Mouse (Mus musculus) inflammation-experienced regulatory T-cells, adult 6 months (primary cell): ENCODE measurements around the gene Laptm4a. TPM values are rescaled to one million over a fixed set of nuclear protein-coding genes. Genes with fewer than 3 reads are reported as not detected.
"Not testable (repeated sequence)": the region's sequence is repeated elsewhere in the genome, so short reads cannot be mapped to it uniquely, and the experiment has no call there.

ENCODE experiments used
- ATAC-seq: one replicate; pipeline ENCODE4 v1.8.0; 2017
- polyA plus RNA-seq, 3 experiments: library from polyadenylated mRNA; unstranded; fragments of 100-300 nt; shearing (Covaris generic); gene quantifications; one replicate each; pipeline ENCODE4 v1.2.1; 2017

The Laptm4a gene
- polyA plus RNA-seq, 3 experiments from 2014 or later, result 117 to 185 (median 137) TPM

DNA sequence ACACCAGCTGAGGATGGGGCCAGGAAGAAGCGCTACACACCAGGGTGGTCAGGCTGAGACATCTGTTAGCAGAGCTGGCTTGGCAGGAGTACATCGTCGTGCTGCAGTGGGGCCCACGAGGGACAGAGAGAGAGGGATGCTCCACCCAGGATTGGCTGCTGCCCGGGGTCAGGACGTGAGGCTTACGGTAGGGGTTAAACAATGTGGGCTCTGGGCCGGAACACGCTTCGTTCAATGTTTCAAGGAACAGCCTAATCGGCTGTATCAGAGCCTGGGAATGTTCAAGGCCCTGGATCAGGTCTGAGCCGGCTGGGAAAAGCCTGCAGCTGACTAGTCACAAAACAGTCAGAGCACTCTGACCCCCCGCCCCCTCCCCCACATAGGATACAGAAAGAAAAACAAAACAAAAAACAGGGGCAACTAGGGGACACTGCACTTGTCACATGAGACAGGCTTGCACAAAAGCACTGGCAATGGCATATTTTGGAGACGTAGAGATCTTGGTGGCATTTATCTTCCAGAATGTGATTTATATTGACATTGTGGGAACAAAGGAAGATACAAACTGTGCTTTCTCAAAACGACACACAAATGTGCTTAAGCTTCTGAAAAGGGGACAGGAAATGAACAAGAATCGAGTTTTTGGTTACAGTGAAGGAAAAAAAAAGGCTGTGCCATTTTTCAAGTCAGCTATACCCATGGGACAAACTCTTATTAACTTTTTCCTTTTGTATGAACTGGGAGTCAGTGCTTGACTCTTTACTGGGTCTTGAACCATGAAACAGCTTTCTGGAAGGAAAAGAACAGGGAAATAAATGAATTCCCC lies 8.4 kb upstream of the Laptm4a start:
- ATAC-seq, result no peak

DNA sequence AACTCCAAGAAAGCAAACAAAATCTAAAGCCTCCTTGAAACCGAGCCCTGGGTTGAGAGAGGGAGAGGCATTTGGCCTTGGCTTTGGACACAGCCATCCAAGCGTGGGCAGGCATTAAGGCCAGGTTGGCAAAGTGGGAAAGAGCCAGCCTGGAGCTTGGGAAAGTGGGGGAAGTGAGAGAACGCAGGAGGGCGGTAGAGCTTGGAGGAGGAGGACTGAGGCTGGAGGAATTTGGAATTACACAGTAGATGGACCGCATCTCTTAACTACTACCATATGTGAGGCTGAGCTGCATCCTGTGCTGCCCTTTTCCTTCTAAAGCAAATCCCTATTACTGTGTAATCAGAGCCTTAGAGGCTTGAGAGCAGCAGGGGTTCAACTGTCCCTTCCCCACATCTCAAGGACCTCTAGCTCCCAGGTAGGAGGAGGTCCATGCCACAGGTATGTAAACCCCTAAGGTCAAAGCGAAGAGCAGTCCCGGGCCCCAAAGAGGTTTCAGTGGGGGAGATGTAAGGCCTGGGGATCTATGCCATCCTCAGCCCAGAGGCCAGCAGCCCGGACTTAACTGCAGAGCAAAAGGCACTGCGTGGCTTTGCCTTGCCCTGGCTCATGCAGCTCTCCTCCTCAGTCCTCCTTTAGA lies 7.6 kb upstream of the Laptm4a start:
- no peak for ATAC-seq

DNA sequence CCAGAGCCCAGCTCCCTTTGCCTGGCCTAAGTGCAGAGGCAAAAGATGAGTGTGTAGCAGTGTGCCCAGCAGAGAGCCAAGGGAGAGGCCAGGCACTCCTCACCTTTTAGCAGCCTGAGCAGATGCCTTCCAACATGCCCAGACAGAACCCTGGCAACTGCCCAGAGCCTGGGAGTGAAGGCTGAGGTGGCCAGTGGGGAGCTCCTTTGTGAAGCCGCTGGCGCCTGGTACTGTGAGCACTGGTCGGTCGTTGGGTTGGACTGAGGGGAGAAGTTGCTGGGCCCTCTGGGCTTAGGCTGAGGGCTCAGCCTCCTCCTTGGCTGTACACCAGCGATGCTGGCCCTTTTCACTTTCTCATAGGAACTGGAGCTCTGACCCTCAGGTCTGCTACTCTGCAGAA lies 5.1 kb upstream of the Laptm4a start:
- no peak for ATAC-seq

DNA sequence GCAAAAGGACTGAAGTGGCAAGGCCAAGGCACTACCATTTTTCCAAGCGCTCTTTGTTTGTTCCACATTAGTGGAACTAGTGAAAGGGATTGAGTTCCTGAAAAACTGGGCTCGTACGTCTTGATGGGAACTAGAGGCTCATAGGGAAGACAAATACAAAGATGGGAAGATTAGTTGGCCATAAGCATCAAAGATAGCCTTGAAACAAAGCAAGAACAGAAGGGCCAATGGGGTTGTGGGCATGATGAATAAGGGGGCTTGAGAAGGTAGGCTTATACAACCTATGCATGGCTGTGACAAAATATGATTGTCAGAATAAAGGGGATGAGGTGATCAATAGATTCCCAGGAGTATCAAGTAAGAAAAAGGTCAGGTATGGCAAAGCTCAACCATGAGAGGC lies 2.2 kb upstream of the Laptm4a start:
- ATAC-seq, result no peak

DNA sequence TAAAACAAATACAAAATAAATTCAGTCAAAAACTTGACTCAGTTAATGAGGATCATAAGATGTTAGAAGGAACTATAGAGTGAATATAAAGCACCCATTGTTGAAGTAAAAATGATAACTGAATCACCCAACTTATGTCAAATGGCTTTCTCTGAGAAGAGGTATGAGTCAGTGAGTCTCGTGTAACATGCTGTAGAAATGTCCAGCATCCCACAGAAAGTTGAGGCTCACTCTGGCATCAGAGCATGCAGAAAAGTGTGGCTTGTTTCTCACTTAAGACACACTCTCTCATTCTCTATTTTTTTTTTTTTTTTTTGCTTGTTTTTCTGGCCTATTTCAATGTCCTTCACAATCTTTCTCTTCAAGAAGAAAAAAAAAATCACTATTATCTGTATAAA lies 469 bp upstream of the Laptm4a start:
- ATAC-seq, result no peak

DNA sequence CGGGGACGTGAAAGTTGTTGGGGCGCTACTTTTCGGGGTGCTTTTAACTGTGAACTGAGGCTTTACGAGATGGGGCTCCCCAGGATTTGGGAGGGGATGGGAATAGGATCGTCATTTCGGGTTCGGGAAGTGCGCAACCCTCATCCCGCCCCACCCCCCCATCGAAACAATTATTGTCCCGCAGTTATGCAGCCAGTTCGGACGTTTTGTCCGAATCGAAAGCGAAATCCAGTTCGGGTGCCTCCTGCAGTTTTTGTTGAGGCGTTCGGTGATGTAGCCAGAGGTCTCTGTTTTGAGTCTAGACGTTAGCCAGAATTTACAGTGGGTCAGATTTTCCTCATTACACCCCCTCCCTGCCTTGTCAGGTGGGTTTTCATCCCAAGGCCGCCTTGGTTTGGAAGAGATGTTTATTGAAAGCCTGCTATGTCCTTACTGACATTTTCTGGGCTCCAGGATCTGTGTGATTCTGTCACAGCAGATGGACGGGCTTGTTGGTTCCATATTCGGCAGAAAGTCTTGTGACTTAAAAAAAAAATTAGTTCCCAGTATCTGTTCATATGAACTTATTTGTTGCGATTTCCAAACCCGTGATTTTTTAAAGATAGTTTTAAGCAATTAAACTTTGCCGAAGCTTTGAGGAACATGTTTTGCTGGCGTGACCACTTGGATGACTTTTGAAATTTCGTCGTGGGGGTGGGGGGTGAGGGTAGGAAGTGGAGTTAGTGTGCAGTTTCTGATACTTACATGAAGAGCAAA lies 1.1 kb downstream of the Laptm4a start:
- no peak for ATAC-seq

DNA sequence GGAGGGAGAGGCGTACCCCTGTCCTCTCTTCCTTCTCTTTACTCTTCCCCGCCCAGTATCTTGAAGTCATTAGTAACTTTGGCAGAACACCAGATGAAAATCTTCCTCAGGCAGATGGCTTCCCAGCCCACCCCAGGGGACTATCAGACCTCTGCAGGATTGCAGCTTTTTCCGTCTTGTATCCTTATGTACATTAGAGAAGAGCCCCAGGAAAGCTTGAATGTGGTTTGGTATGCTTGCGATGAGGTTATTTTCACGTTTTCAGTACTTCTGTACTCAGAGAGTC lies 1.6 kb downstream of the Laptm4a start:
- ATAC-seq, result no peak

DNA sequence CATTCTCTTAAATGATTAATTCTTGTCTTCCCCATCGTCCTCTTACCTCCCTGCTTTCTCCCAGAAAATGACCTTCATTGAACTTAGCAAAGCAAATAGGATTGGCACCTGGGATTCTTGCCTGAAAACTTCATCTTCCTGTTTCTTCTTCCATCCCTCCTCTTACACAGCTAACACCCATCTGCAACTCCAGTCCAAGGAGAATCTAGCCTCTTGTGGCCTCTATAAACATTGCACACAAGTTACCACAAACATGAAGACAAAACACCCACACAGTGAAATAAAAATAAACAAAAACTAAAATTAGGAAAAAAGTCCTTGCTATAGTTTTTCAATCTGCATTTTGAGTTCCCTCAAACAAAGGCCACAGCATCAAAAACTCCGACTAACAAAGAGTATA lies 2.1 kb downstream of the Laptm4a start:
- ATAC-seq, result no peak

DNA sequence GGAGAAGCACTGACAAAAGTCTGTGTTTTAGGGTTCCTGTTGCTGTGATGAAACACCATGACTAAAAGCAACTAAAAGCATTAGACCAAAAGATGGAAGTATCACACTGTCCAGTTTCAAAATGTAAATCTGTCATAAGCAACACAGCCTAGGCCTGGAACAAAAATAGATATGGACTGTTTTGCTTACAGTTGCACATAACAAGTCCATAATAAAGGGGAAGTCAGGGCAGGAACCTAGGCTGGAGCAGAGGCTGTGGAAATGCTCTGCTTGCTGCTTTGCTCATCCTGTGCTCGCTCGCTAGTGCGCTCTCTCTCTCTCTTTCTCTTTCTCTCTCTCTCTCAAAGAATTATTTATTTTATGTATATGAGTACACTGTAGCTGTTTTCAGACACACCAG lies 6.2 kb downstream of the Laptm4a start:
- no peak for ATAC-seq

DNA sequence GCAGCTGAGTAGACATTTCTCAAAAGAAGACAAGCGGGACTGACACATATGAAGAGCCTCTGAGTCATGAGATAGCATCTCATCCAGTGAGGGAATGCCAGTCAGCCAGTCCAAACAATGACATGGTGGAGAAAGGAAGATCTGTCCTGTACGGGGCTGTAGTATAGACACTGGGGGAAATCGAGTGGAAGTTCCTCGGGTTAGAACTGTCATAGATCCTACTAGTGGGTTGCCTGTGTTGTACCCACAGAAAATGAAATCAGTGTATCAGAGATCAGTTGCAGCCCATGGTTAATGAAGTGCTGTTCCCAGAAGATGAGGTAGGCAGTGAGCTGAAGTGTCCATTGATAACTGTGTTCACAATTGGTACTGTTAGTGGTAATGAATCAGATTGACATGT lies 7.3 kb downstream of the Laptm4a start:
- ATAC-seq, result no peak

DNA sequence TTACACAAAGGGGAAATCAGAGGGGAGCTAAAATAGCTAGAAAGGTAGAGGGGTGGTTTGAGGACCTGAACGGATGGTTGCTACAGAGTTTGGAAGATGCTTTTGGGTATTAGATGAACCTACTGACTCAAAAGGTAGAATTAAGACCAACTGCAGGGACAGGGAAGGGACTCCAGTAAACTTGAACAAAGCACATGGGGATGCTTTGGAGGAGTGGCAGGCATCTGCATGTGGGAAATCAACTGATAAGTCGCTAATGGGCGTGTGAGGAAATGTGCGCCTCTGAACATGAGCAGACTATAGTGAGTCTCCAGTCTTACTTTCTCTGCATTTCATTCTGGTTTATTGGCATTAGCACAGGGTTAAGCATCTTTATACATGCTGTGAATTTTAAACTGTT lies 9.6 kb downstream of the Laptm4a start:
- ATAC-seq, result no peak

DNA sequence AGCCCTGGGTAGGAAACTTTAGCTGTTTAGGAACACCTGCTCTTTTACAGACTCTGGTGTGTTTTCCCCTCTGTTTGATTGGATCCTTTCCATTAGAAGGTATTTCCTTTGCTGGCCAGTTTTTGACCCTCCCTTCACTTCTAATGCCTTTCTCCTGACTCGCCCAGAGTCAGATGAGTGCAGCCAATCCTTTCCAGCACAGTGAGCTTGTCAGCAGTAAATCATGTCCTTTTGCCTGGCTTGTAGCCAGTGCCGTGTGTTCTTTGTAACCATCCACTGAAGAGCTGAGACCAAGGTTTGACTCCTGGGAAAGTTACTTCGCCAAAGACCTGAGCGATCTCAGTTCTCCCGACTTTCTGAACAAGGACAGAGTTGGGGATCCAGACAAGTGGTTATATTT lies 13.9 kb downstream of the Laptm4a start:
- ATAC-seq, result no peak

DNA sequence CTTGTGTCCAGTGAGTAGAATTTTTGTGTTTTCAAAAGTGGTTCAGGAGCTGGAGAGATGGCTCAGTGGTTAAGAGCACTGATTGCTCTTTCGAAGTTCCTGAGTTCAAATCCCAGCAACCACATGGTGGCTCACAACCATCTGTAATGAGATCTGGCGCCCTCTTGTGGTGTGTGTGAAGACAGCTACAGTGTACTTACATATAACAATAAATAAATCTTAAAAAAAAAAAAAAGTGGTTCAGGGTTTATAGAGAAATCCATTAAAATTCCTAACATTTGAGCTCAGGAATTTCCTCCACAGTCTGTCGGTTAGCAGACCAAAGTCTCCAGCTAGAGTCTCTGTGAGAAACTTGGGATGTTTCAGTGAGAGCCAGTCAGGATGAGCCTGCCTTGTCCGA lies 14.7 kb downstream of the Laptm4a start:
- ATAC-seq, result not testable (repeated sequence)

DNA sequence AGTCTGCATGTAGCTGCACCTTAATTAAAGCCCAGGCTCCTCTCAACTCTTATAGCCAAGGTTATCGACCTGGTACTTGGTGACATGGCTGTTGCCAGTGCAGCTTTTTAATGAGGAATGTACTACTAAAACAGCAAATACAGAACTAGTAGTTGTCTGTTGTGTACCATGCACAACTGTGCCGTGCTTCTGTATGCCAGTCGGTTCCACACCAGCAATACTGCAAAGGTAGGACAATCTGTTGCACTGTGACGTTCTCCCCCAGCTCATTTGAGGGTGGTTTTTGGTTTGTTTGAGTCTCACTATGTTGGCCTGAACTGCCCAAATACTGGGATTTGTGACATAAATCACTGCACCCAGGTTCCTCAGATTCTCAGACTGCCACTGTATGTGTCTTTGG lies 18.0 kb downstream of the Laptm4a start:
- no peak for ATAC-seq

DNA sequence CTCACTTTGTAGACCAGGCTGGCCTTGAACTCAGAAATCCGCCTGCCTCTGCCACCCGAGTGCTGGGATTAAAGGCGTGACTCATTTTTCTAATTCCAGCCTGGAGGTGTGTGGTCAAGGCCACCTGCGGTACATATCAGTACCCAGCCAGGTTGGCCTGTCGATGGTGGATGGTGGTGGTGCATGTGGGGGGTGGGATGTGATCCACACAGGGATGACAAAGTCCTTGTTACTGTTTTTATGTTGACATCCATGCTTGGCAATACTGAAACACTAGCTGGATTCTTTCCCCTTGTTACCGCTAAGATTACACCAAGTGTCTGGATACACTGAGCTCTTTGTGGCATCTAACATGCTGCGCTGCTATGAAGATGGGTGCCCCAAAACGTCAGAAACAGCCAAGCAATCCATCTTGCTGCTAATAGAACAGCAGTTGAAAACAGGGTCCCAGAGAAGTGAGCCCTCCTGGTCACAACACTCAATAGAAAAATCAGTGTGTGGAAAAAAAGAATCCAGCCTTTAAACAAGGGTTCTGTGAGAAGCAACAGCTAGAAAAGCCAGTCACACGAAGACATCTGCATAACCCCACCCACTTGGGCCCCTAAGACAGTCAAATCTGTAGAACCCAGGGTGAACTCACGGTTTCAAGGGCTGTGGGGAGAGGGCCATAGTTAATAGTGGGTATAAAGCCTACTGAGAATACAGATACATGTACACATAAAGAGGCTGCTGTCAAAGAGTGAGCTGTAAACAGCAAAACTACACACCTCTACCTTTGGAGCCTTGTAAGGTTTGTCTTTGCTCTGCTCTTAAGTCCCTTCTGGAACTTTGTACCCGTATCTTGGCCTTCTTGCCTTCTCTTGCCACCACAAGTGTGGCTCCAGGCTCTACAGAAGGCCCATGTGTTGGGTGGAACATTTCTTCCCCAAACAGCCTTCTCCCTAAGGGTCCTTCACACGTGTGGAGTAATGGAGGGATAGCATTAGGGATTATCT lies 18.8 kb downstream of the Laptm4a start:
- no peak for ATAC-seq

DNA sequence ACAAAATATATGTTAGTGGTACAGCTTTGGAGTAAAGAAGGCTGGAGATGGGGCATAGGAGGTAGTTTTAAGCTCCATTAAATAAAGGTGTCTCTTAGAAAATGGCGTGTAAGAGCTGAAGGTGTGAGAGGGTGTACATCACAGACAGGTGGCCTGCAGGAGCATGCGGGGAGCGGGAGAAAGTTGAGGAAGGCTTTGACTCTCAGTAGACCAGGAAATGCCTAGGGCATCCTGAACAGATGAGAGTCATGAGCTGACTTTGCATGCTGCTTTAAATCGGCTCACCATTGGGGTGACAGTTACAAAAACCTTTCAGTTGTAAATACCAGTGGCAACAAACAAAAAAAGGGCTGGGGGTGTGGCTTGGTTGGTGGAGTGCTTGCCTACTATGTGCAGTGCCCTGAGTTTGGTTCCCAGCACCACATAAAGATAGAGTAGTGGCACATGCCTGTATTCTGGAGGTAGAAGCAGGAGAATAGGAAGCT lies 19.7 kb downstream of the Laptm4a start:
- ATAC-seq, result no peak

DNA sequence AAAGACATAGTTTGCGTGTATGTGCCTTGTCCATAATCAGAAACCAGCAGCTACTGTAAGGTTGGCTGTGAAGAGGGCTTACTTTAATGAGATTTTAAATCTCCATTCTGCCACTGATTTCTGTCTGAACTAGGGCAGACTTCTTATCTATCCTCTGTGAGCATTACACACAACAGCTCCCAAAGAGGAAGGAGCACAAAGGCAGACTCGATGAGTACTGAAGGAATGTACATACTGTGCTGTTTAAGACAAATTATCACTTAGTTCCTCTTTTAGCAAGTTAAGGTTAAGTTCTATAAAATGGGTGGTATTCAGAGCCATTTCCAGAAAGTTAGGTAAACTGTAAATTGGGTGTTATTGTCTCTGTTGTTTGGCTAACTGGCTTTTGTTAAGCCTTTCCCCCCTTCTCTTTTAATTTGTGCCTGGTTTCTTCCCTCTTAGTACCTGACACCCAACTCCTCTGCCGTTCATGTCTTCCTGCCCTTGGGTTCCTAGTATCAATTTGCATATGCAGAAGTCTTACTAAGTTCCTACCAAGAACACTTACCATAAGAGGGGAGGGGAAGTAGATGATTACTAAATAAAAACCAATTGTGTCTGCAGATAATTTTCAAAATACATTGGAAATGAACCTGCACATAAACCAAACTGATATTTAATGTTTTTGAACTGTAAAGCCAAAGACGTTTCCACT lies 20.4 kb downstream of the Laptm4a start:
- peak; percentile 75 for ATAC-seq

DNA sequence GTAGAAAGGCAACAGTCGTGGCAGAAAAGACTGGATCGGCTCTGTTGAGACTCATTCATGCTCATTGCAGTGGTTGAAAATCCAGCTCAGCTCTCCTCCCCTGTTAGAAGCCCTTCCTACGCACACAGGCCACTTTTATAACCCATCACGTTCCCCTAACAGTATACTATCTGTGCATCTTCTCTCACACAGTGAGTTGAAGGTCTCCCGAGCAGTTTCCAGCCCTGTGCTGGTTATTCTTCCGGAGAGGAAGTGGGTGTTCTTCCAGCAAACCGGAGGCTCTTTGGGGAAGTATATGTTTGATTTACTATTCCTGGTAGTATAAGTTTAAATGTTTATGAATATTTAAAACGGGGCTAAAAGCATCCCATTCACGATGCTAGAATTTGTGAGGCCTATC lies 25.7 kb downstream of the Laptm4a start:
- ATAC-seq, result no peak

DNA sequence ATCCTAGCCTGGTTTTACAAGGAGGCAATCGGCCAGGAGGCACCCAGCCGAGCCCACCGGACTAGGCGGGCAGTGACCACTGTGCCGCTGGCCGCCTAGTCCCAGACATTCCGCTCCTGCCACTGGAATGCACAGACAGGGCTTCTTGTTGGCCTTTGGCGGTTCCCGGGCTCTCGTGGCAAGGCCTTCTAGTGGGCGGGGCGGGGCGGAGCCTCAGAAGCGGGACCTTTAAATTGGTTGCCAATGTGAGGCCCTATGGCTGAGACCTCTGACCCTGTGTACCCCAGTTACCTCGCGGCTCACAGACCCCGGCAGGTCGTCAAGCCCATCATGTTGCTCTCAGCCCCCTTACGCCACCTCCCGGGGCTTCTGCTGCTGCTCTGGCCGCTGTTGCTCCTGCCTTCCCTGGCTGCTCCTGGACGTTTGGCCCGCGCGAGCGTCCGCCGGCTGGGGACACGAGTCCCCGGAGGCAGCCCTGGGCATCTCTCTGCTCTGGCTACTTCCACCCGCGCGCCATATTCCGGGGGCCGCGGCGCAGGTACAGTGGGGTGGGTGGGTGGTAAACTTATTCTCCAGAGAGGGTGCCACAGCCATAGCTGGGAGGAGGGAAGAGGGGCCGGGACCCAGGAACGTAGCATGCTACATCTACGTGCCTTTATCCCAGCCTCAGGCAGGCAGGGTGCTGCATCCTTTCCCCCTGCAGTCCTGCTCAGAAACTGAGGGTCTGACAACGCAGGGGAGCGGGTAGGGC lies 26.4 kb downstream of the Laptm4a start, which contains the start of gene Matn3:
Matn3 (plus strand) TSS at position 216 of the 751 bp plus-strand sequence.
- peak; percentile 75 for ATAC-seq

DNA sequence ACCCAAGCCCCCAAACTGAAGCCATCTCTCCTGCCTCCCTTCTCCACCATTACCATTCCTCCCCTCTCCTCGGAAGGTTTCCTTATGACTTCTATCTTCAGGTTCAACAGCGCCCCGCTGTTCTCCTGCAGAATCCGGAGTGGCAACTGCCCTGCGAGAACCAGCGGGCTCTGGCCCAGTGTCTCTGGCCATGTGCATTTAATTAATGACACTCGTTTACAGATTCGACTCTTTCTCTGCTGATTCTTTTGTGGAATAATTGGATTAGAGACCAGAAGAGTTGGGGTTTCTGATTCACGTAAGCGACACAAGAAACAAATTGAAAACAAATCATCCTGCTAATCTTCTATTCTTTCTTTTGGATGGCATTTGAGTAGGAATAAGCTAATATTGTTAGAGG lies 31.7 kb downstream of the Laptm4a start:
- ATAC-seq, result no peak

DNA sequence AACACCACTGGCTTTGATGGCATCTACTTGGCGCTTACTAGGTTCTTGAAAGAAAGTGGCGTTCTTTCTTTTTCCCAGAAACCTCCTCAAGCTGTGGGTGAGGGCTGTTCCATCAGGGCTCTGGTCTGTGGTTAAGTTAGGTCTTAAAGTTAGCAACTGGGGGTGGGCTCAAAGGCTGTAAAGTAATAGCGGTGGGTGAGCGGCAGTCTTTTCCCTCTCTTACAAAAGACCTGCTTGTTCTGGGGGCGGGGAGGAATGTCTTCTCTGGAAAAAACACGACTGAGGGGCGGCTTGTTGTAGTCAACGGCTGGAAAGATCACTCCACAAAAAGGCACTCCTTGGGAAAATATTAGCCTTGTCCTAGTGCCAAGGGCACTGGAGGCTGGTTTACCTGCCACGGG lies 32.7 kb downstream of the Laptm4a start:
- no peak for ATAC-seq
